ENCODE assay signal across 1 mouse cellular context in genomic region chr9:44993268-44993667, GRCm38 (mm10).
TF ChIP-seq lines count a peak whose summit lies in the region.

No protein-coding gene starts in this region.

TF ChIP-seq in MEL, 35 proteins besides CTCF, POLR2A, EP300 and RAD21 (continued from another document):
- TF ChIP-seq CHD2 (IDR thresholded peaks at IDR 0.05; ENCODE audit: low read length) (no peak), ZC3H11A (IDR thresholded peaks at IDR 0.05; ENCODE audit: low read depth, low read length) (0 out of 2 replicates have a peak, but pooled peaks have one; percentile 10), MAX (IDR thresholded peaks at IDR 0.05; ENCODE audit: low read length) (peak; percentile 40; the same call in 1 of the 2 replicates), GATA1 (IDR thresholded peaks at IDR 0.05; ENCODE audit: low read depth, low read length) (peak; percentile 40; the same call in 1 of the 2 replicates), RCOR1 (IDR thresholded peaks at IDR 0.05; ENCODE audit: low read depth, low read length) (peak; percentile 69), HCFC1 (IDR thresholded peaks at IDR 0.05; ENCODE audit: low read depth, low read length) (peak; percentile 45; the same call in 1 of the 2 replicates), TBP (IDR thresholded peaks at IDR 0.05; ENCODE audit: low read depth, low read length) (no peak), SIN3A (IDR thresholded peaks at IDR 0.05; ENCODE audit: low read length) (peak; percentile 39), GABPA (IDR thresholded peaks at IDR 0.05; ENCODE audit: low read depth, low read length) (0 out of 2 replicates have a peak, but pooled peaks have one; percentile 61), USF1 (IDR thresholded peaks at IDR 0.05; ENCODE audit: low read depth, low read length) (no peak)
TF ChIP-seq in MEL: peak in this region for 13.
